18 mouse cellular contexts compared by ENCODE assay signal in the genomic region with DNA sequence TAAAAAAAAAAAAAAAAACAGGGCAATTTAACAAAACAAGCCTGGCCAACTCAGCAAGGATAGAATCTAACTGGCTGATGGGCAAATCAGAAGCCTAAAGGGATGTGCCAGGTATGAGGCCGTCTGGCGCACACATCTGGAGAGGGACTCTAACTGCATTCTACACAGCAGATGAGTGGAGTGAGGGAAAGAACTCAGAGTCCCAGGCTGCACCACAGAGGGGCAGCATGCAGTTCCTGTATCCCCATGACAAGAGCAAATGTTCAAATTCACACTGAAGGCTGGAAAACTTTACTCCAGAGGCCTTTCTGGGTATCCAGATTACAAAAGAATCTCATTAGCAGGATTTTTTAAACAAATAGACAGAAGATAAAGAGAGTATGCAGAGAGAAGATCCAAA.
DNase-seq lines count a peak whose midpoint lies in the region; ATAC-seq and TF ChIP-seq lines count a peak whose summit lies in the region.
"Had no signal": no experiment of that assay in that cellular context is flagged by ENCODE, and none has a peak within 500 bp of the region (broad histone marks: within the 10 kb centered on the region; RNA-seq: fewer than 3 reads in every experiment).

No protein-coding gene starts in this region.

- peak; percentile 38 for DNase-seq in hindbrain, postnatal 0 days (ENCODE audit: low spot score)
- no peak for DNase-seq in hindbrain, embryonic 10.5 days (ENCODE audit: low spot score)
- no peak for DNase-seq in left cerebral cortex, adult 2 months (ENCODE audit: extremely low spot score in 1 of 2, low spot score in 2 of 2)
- no peak for DNase-seq in left cerebral cortex, postnatal 36 days (ENCODE audit: low spot score in 2 of 2)
- DNase-seq in stomach, postnatal 0 days (ENCODE audit: low spot score): no peak
- no peak for DNase-seq in frontal cortex, postnatal 10 days (ENCODE audit: low spot score in 2 of 2)
- DNase-seq: adrenal gland, adult 8-10 months; adrenal gland, postnatal 36 days; cerebellum, adult 2 months; cerebellum, postnatal 14 days; gastrocnemius, postnatal 10 days; heart, adult 2 months; heart, postnatal 14 days had no signal

- 70% methylated on average over 2 of the region's 2 CpGs for WGBS in hindbrain, postnatal 0 days
- 74% methylated on average over 2 of the region's 2 CpGs for WGBS in hindbrain, embryonic 10.5 days
- WGBS in stomach, postnatal 0 days: 74% methylated on average over 2 of the region's 2 CpGs

- no peak overlapping the region for H3K4me3 ChIP-seq in hindbrain, postnatal 0 days (ENCODE audit: low read length)
- no peak overlapping the region for H3K4me3 ChIP-seq in hindbrain, embryonic 10.5 days
- H3K4me3 ChIP-seq in left cerebral cortex, adult 2 months: no peak overlapping the region
- H3K4me3 ChIP-seq in cortical plate, adult 2 months (ENCODE audit: insufficient read depth, low read length): no peak overlapping the region
- no peak overlapping the region for H3K4me3 ChIP-seq in stomach, postnatal 0 days (ENCODE audit: low read depth, low read length)
- H3K4me3 ChIP-seq: forebrain, embryonic 13.5 days; heart, adult 2 months; heart, embryonic 15.5 days; hindbrain, embryonic 15.5 days had no signal

- no peak for TF ChIP-seq EP300 in stomach, postnatal 0 days (optimal IDR thresholded peaks at IDR 0.05)

- H3K27me3 ChIP-seq in hindbrain, postnatal 0 days (ENCODE audit: insufficient read depth, low read length): no peaks in the 10 kb centered on the region
- H3K27me3 ChIP-seq in hindbrain, embryonic 10.5 days (ENCODE audit: insufficient read depth, poor library complexity, severe bottlenecking): no peaks in the 10 kb centered on the region
- no peaks in the 10 kb centered on the region for H3K27me3 ChIP-seq in stomach, postnatal 0 days (ENCODE audit: control insufficient read depth, insufficient read depth, low read length)
- H3K27me3 ChIP-seq: forebrain, embryonic 13.5 days; heart, embryonic 15.5 days; hindbrain, embryonic 15.5 days had no signal

- intact Hi-C loops in left cerebral cortex, adult 2 months (cut with DNase I): no loop called here
- intact Hi-C loops in left cerebral cortex, postnatal 36 days (cut with DNase I): no loop called here

- H3K4me2 ChIP-seq in hindbrain, postnatal 0 days (ENCODE audit: low read depth, low read length): no peak overlapping the region
- no peak overlapping the region for H3K4me2 ChIP-seq in stomach, postnatal 0 days (replicated peaks; ENCODE audit: low read depth)
- H3K4me2 ChIP-seq: forebrain, embryonic 13.5 days; heart, embryonic 11.5 days; heart, embryonic 15.5 days; hindbrain, embryonic 15.5 days had no signal

- no peak for TF ChIP-seq POLR2A in cortical plate, adult 2 months (IDR thresholded peaks at IDR 0.05; ENCODE audit: extremely low read depth, insufficient read depth, low read length)

- H3K4me1 ChIP-seq in hindbrain, postnatal 0 days (ENCODE audit: insufficient read depth, low read length): no peaks in the 10 kb centered on the region
- H3K4me1 ChIP-seq in hindbrain, embryonic 10.5 days (replicated peaks): peaks cover 6% of the 10 kb centered on the region
- H3K4me1 ChIP-seq in cortical plate, adult 2 months (ENCODE audit: control insufficient read depth, insufficient read depth, low read length): no peaks in the 10 kb centered on the region
- H3K4me1 ChIP-seq in stomach, postnatal 0 days (replicated peaks; ENCODE audit: control insufficient read depth, insufficient read depth): no peaks in the 10 kb centered on the region
- H3K4me1 ChIP-seq: forebrain, embryonic 13.5 days had no signal

- TF ChIP-seq CTCF in hindbrain, postnatal 0 days (IDR thresholded peaks at IDR 0.05; ENCODE audit: low read depth): peak; percentile 34; the same call in 1 of the 2 replicates
- peak; percentile 3 for TF ChIP-seq CTCF in left cerebral cortex, adult 2 months (IDR thresholded peaks at IDR 0.05)
- TF ChIP-seq CTCF in cortical plate, adult 2 months (IDR thresholded peaks at IDR 0.05; ENCODE audit: extremely low read depth, insufficient read depth, low read length): 0 out of 2 replicates have a peak, but pooled peaks have one; percentile 9
- TF ChIP-seq CTCF in stomach, postnatal 0 days (IDR thresholded peaks at IDR 0.05; ENCODE audit: low read depth): peak; percentile 35; the same call in 1 of the 2 replicates

- H3K9me3 ChIP-seq in hindbrain, postnatal 0 days (ENCODE audit: low read length): no peaks in the 10 kb centered on the region
- no peaks in the 10 kb centered on the region for H3K9me3 ChIP-seq in hindbrain, embryonic 10.5 days
- H3K9me3 ChIP-seq in stomach, postnatal 0 days (ENCODE audit: control insufficient read depth, low read length): no peaks in the 10 kb centered on the region
- H3K9me3 ChIP-seq: forebrain, embryonic 13.5 days; heart, embryonic 15.5 days; hindbrain, embryonic 15.5 days had no signal

- no peak overlapping the region for H3K9ac ChIP-seq in hindbrain, postnatal 0 days (replicated peaks; ENCODE audit: low read length)
- H3K9ac ChIP-seq in stomach, postnatal 0 days (ENCODE audit: low read length): no peak overlapping the region
- H3K9ac ChIP-seq: forebrain, embryonic 13.5 days; heart, embryonic 15.5 days; hindbrain, embryonic 15.5 days had no signal

- no peaks in the 10 kb centered on the region for H3K36me3 ChIP-seq in hindbrain, postnatal 0 days (ENCODE audit: insufficient read depth, low read length)
- no peaks in the 10 kb centered on the region for H3K36me3 ChIP-seq in hindbrain, embryonic 10.5 days
- H3K36me3 ChIP-seq in stomach, postnatal 0 days (ENCODE audit: control insufficient read depth, insufficient read depth, low read length): no peaks in the 10 kb centered on the region
- H3K36me3 ChIP-seq: heart, embryonic 15.5 days; hindbrain, embryonic 15.5 days had no signal

- ATAC-seq in hindbrain, postnatal 0 days: no peak
- no peak for ATAC-seq in stomach, postnatal 0 days (ENCODE audit: low FRiP score, low TSS enrichment)
- ATAC-seq: forebrain, embryonic 13.5 days had no signal

- no peak overlapping the region for H3K27ac ChIP-seq in hindbrain, postnatal 0 days
- no peak overlapping the region for H3K27ac ChIP-seq in hindbrain, embryonic 10.5 days
- H3K27ac ChIP-seq in left cerebral cortex, adult 2 months: no peak overlapping the region
- no peak overlapping the region for H3K27ac ChIP-seq in cortical plate, adult 2 months (ENCODE audit: insufficient read depth, low read length)
- 0 out of 2 replicates have a peak overlapping the region, but pooled peaks have one; percentile 13 for H3K27ac ChIP-seq in stomach, postnatal 0 days (replicated peaks)
- H3K27ac ChIP-seq: forebrain, embryonic 13.5 days; heart, adult 2 months; heart, embryonic 15.5 days; hindbrain, embryonic 15.5 days had no signal
